Mouse (Mus musculus) monocyte, adult 5-6 weeks (primary cell): ENCODE measurements at regions not wholly inside any gene's neighbourhood (a gene's known extent, or its start where the extent isn't known, plus 50 kb on each side); places are given as distances from the start of the nearest gene placed in this dataset.

Experiments
- ATAC-seq: fragments of 153-309, 156-312 bp; replicated peaks from 2 replicates; pipeline ENCODE4 v1.8.0; 2017; ENCODE audit warnings: mild to moderate bottlenecking; ENCODE audit not compliant: low TSS enrichment, insufficient number of reproducible peaks, severe bottlenecking, poor library complexity, low FRiP score

- no peak for ATAC-seq
These were observed 321.1 kb downstream of the Mef2c start for GRCm38 (mm10) chr13:83824926-83825325.

- ATAC-seq, result no peak
These were observed 323.1 kb downstream of the Mef2c start for GRCm38 (mm10) chr13:83826841-83827463.

- ATAC-seq, result no peak
These were observed 356.0 kb upstream of the Tmem161b start for GRCm38 (mm10) chr13:83865932-83866685.

- no peak for ATAC-seq
These were observed 354.9 kb upstream of the Tmem161b start for GRCm38 (mm10) chr13:83867211-83867610.

GRCm38 (mm10) chr13:83867831-83868473 lies 354.1 kb upstream of the Tmem161b start:
- no peak for ATAC-seq

- no peak for ATAC-seq
These were observed 353.2 kb upstream of the Tmem161b start for GRCm38 (mm10) chr13:83868922-83869321.

GRCm38 (mm10) chr13:83872143-83872819 lies 349.8 kb upstream of the Tmem161b start:
- ATAC-seq, result no peak

GRCm38 (mm10) chr13:83872887-83873286 lies 349.2 kb upstream of the Tmem161b start:
- ATAC-seq, result no peak

- no peak for ATAC-seq
These were observed 342.5 kb upstream of the Tmem161b start for GRCm38 (mm10) chr13:83879561-83879960.

GRCm38 (mm10) chr13:83880305-83880704 lies 341.8 kb upstream of the Tmem161b start:
- no peak for ATAC-seq

- no peak for ATAC-seq
These were observed 341.3 kb upstream of the Tmem161b start for GRCm38 (mm10) chr13:83880772-83881171.

GRCm38 (mm10) chr13:83882839-83883238 lies 339.3 kb upstream of the Tmem161b start:
- ATAC-seq, result no peak

- no peak for ATAC-seq
These were observed 338.3 kb upstream of the Tmem161b start for GRCm38 (mm10) chr13:83883821-83884220.

GRCm38 (mm10) chr13:83884226-83884625 lies 337.9 kb upstream of the Tmem161b start:
- no peak for ATAC-seq

GRCm38 (mm10) chr13:83884766-83885543 lies 337.1 kb upstream of the Tmem161b start:
- no peak for ATAC-seq

- no peak for ATAC-seq
These were observed 336.4 kb upstream of the Tmem161b start for GRCm38 (mm10) chr13:83885729-83886128.

- no peak for ATAC-seq
These were observed 307.4 kb upstream of the Tmem161b start for GRCm38 (mm10) chr13:83914697-83915096.

GRCm38 (mm10) chr13:83932761-83933160 lies 289.3 kb upstream of the Tmem161b start:
- ATAC-seq, result no peak

GRCm38 (mm10) chr13:83946495-83946894 lies 275.6 kb upstream of the Tmem161b start:
- no peak for ATAC-seq
